Mouse (Mus musculus): ENCODE measurements around the gene Dnajb8. TPM values are rescaled to one million over a fixed set of nuclear protein-coding genes. Genes with fewer than 3 reads are reported as not detected.

Dnajb8 gene
- total RNA-seq, 4 experiments from 2014 or later, result not detected

DNA sequence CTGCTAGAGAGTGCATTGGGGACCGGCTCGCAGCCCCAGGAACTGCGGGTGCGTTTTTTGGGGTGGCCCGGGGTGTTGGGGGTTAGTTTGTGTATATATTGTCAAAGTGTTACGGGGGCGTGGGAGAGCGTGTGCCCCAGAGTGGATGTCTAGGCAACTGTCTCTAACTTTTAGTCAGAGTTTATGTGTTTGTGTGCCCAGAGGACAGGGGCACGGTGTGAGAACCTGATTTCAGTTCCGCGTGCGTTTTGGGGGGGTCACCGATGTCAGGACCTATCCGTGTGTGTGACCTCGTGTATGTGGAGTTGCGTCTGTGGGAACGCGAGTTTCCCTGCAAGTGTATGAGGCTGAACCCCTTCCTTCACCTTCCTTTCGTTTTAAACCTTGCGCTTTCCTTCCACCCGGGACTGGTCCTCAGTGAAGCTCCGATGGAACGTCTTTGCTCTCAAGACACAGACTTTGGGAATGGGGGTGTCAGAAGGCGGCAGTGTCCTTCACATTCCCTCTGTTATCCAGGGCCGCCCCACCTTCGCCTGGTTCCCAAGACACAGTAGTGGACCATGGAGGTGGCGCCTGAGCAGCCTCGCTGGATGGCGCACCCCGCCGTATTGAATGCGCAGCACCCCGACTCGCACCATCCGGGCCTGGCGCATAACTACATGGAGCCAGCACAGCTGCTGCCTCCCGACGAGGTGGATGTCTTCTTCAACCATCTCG is 22.9 kb upstream of the Dnajb8 start:
- DNase-seq (ENCODE audit: low spot score in 2 of 2), result no peak

DNA sequence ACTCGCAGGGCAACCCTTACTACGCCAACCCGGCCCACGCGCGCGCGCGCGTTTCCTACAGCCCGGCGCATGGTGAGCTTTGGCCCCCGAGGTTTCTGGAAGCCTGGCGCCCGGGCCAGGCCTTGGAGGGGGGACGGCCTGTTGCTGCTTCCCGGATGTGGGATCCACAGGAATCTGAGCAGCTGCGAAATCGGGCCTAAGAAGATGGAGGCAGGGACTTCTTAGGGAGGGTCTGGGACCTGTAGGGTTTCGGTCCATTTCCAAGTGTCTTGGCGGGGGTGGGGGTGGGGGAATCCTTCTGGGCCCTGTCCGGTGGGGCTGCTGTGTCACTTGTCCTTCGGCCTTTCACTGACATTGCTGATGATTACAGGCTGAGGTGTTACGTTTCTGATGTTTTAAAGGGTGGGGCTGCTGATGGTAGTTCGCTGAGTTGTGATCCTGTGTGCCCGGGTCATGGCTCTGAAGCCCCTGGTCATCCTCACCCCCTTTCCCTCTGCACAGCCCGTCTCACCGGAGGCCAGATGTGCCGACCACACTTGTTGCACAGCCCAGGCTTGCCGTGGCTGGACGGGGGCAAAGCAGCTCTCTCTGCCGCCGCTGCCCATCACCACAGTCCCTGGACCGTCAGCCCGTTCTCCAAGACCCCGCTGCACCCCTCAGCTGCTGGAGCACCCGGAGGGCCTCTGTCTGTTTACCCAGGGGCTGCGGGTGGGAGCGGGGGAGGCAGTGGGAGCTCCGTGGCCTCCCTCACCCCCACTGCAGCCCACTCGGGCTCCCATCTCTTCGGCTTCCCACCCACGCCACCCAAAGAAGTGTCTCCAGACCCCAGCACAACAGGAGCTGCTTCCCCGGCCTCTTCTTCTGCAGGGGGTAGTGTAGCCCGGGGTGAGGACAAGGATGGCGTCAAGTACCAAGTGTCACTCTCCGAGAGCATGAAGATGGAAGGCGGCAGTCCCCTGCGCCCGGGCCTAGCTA is 22.1 kb upstream of the Dnajb8 start:
- no peak for DNase-seq (ENCODE audit: low spot score in 2 of 2)

DNA sequence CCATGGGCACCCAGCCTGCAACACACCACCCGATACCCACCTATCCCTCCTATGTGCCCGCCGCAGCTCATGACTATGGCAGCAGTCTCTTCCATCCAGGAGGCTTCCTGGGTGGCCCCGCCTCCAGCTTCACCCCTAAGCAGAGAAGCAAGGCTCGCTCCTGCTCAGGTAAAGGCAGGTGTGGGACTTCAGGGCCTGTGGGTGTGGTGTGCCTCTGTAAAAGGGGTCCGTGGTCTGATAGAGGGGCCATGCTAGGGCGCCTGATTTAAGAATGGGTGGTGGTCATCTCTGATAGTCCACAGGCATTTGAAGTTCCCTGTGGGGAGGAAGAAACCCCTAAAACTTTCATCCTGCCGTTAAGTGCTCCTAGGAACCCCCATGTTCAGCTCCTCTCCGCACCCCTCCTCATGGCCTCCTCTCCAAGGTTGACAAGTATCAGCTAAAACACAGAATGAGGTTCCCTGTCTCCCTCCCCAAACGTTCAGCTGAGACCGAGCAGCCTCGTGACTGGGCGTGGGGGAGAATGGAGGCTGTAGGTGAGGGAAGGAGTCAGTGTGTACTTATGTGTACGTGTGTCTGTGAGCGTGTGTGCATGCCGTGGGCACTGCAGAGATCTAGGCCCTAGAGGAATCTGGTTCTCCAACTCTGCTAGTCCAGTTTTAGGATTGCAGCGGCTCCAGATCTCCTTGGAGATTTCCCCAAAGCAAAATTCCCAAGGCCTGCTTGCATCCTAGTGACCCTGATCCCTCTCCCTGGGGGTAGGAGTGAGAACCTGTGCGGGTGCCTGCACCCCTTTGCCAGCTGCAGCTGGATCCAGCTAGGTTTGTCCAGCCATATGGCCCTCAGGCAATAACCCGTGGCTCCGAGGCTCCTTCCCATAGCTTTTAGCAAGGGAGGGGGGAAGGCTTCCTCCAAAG is 21.1 kb upstream of the Dnajb8 start:
- DNase-seq (ENCODE audit: low spot score in 2 of 2), result no peak

DNA sequence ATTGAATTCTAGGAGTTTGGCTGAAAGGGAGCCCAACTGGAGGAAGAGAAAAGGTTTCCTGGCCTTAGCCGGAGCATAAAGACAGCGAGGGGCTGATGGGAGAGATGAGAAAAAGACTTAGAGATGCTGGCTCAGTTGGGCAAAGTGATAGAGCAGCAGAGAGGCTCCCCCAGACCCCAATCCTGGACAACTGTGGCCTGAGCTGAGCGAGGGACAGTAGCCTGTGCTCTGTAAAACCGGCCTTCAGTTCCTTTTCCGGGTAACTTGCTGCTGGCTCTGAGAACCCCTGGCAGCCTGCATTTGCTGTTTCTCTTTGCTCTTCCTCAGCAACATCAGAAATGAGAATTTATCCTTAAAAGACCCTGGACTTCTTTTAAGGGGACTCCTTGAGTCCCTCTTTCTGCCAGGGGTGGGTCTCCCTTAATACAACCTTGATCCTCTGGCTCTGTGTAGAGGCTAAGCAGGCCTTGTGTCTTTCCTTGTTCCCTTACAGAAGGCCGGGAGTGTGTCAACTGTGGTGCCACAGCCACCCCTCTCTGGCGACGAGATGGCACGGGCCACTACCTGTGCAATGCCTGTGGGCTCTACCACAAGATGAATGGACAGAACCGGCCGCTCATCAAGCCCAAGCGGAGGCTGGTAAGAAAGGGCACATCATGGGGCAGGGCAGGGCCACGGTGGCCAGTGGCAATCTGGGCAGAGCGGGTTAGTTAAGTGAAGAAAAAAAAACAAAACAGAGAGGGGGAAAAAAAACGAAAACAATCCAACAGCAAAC is 20.0 kb upstream of the Dnajb8 start:
- no peak for DNase-seq (ENCODE audit: low spot score in 2 of 2)

DNA sequence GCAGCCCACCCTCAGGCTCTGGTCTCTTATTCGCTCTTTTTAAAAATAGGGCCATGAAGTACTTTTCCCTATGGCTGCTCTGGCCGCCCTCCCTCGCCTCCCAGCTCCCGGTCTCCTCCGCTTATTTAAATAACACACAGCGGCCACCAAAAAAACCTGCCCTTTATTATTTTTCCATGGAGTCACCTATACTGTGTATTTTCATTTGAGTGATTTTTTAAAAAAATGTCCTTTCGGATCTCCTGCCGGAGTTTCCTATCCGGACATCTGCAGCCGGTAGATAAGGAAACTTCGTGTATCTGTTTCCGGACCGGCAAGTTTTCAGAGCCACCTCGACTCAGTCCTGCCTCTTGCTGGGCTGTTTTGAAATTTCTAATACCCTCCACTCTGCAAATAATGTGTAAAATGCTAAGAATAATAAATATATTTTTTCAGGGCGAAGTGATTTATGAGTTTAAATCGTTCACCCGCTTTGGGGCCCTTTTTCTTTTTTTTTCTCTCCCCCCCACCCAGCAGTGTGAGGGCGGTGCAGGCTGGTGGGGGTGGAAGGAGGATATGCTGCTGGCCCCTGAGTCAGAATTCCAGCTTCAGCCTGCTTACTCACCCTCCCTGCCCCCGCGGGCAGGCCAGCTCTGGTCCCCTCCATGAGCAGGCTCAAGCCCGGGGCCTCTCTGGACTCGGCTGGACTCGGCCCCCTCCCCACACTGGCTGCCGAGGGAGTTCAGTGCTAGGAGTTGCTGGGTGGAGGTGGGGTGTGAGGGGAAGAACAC is 19.0 kb upstream of the Dnajb8 start:
- DNase-seq (ENCODE audit: low spot score in 2 of 2), result no peak

DNA sequence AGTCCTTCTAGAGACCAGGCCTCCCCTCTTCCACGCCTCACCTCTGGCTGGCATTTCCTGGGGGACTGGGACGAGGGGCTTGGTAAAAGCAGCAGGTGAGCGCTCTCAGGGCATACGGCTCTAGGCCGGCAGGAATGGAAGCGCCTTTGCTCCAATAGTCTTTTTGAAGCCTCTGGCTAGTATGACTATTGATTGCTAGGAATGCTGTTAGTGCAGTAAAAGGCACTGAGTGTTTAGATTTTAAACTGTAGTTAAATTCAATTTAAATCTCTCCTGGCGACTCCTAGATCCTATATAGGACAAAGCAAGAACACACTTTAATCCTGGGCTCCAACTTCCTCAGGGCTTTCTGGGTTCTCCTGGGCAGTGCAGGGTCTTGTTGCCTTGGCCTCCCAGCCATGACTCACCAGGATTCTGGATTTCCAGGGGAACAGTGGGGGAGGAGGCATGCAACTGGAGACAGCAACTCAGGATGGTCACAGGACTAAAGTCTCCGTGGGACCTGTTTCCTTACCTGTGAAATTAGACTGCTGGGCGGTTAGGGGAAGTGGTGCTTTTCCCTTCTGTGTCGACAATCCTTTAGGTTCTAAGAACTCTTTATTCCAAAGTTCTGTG is 18.2 kb upstream of the Dnajb8 start:
- DNase-seq (ENCODE audit: low spot score in 2 of 2), result no peak

DNA sequence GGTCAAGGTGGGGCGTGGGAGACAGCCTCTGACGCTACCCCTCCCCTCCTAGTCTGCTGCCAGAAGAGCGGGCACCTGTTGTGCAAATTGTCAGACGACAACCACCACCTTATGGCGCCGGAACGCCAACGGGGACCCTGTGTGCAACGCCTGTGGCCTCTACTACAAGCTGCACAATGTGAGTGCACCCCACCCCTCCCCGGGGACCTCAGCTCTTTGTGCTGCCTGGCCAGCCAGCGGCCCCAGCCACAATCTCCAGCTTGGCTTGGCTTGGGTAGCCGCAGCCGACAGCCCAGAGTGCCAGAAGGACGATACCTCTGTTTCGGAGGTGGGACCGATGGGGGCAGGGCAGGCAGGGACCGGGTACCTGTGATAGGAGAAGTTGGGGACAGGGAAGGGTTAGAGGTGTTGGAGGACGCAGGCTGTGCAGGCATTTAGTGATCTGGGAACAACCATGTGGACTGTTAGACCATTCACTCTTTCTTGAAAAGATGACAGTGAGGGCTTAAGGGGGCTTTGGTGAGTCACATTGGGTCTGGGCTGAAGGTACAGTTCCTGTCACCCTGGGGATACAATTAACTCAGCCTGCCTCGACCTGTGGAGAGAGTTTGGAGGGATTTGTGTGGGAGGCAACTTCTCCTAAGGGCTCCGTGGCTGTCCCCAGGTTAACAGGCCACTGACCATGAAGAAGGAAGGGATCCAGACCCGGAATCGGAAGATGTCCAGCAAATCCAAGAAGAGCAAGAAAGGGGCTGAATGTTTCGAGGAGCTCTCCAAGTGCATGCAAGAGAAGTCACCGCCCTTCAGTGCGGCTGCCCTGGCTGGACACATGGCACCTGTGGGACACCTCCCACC is 17.3 kb upstream of the Dnajb8 start:
- no peak for DNase-seq (ENCODE audit: low spot score in 2 of 2)

DNA sequence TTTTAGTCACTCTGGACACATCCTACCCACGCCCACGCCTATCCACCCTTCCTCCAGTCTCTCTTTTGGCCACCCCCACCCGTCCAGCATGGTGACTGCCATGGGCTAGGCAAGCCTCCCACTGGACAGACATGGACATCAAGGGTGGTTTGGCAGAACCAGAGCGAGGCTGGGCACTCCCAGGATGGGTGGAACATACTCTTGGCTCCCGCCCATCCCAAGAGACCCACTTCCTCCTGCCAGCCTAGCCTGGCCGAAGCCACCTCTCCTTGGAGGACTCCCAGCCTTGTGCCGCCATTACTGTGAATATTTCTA is 16.7 kb upstream of the Dnajb8 start:
- DNase-seq (ENCODE audit: low spot score in 2 of 2), result no peak

DNA sequence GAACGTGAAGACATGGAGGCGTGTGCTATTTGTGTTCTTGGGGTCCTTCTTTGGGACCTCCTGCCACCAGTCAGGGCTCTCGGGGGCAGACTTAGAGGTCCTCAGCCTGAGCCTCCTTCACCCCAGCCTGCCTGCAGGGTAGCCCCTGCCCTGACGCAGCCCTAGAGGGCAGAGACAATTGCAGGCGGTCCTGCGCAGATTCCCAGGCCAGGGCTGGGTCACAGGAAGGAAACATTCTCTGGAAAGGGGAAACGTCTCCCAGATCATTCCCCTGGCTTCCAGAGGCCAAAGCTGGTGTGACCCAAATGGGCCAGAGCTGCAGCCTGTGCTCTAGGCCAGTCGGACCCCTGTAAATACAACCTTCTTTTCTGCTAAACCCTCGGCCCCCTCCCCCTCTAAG is 16.1 kb upstream of the Dnajb8 start:
- DNase-seq (ENCODE audit: low spot score in 2 of 2), result no peak

DNA sequence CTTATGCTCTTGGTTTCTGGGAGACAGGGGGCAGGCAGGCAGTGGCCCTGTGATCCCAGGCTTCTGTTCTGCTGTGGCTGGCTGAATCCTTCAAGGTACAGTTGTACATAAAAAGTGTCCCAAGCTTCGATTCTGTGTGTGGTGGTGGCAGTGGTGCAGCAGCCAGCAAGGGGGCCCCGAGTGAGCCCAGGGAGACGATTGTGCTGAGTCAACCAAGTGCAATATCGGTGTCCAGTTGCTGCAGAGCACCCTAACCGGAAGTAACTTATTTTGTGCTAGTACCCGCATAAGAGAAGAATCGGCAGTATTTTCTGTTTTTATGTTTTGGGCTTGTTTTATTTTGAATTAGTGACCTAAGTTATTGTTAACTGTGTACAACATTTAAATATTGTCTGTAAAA is 15.5 kb upstream of the Dnajb8 start:
- DNase-seq (ENCODE audit: low spot score in 2 of 2), result no peak

DNA sequence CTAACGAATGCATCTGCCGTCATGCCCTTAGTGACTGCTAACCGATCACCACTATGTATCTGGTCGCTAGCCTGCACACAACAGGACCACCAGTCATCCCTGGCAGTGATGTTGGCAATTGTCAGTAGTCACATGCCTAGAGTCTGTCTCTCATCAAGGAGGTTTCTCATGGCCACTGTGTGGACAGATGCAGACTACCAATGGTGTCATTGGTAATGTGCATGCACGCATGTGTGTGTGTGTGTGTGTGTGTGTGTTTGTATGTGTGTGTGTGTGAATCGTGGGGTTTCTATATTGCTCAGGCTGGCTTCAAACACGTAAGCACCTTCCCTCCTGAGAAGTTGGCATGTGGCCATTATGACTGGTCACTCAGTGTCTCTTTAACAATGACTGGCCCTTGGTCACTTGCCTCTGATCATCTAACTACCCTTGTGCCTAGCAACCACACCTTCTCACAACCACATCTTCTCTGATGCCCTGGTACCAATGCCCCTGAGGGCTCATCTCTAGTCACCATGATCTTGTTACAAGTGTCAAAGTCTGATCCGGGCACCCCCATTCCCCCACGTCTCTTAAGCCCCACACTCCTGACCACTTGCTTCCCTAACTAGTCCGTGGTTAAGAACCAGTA is 14.6 kb upstream of the Dnajb8 start:
- DNase-seq (ENCODE audit: low spot score in 2 of 2), result no peak

DNA sequence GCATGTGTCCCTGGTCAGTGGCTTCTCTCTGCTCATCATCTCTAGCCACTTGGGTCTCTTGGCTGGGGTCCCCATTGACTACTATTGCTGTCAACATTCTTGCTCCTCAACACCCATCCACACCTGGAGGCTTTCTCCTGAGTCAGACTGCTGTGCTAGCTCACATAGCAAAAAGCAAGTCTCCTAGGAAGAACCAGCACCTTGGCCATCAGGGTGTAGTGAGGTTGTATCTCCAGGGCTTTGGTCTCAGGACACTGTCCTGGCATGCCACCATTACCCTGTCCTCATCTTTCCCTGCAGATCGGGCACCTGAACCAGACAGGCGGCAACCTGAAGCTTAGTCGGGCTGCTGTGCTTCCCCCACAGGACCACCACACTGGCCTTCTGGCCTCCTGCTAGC is 13.7 kb upstream of the Dnajb8 start:
- DNase-seq (ENCODE audit: low spot score in 2 of 2), result no peak

DNA sequence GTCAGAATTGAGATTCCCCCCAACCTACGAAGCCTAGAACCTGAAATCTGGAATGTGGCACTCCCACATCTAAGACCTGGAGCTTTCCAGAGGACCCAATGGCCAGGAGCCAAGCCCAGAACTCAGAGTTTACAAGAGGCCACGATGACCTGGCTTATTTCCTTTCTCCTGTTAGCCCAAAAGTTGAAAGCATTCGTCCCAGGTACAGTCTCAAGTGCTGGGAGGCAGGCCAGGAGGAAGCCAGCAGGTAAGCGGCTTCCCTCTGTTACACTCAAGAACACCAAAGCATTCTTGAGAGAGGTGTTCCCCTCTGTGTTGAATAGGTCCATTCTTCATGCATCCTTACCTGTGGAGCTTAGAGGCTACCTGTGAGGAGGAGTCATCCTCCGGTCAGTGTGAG is 12.6 kb upstream of the Dnajb8 start:
- DNase-seq (ENCODE audit: low spot score in 2 of 2), result no peak

DNA sequence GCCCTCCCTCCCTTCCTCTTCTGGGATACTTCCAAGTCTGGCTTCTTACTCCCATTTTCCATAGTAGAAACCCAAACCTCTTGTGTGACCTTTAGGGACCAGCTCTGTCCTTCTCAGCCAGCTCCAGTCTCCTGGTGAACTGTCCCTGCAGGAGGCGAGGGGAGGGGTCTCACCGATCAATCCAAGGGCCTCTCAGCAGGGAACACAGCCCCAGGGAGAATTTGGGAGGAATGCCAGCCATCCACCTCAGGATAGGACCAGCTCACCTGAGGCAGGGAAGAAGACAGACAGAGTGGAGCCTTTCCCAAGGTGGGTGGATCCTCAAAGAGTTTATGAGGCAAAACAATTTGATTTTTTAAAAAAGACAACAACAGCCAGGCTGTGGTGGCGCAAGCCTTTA is 11.9 kb upstream of the Dnajb8 start:
- no peak for DNase-seq (ENCODE audit: low spot score in 2 of 2)

DNA sequence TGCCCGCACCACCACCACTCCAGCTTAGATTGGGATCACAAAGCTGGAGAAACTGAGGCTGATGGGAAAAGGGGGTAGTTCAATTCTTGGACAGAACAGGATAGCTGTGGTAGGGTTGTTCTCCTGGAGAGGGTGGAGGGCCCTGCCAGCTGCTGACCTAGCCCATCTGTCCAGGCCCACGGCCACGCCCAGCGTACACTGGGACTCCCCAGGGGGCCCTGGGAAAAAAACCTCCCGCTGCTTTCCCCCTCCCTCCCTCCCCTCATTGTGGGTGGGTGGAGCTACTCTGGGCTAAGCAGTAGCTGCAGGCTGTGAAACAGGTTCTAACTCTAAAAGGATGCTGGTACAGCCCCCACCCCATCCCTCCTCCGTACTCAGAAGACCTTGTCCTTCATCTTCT is 6.3 kb upstream of the Dnajb8 start:
- DNase-seq (ENCODE audit: low spot score in 2 of 2), result no peak

DNA sequence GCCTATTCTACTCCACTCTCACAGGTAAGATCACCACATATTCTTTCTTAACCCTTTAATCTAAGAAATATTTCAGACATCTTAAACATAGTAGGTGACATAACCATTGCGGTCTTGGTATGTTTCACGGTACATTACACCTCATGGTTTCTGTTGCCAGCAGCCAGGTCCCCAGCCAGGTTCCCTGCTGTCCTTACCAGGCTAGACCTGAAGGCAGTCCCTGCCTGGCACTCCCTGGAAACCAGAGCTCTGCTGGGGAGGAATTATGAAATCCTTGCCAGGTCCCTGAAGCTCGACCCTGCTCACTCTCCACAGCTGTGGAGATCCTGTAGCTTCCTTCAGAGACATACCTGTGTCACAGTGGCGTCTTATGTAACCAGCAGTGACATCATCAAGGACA is 5.9 kb upstream of the Dnajb8 start:
- DNase-seq (ENCODE audit: low spot score in 2 of 2), result no peak

DNA sequence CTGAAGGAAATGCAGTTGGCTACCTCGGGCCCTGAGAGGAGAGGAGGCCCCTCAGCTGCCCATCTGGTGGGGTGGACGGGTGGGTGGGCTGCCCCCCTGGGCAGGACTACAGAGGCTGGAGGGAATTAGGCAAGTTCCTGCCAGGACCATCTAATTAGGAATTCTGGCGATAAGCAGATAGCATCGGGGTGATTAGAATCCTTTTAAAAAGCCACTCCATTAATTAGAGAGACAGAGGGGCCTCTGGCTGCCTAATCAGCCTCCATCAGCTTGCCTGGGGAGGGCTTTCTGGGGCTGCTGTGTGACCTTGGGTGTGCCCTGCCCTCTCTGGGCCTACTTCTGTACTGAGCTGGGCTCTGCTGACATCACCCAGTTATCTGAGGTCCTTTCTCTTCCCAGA is 3.0 kb upstream of the Dnajb8 start:
- no peak for DNase-seq (ENCODE audit: low spot score in 2 of 2)

DNA sequence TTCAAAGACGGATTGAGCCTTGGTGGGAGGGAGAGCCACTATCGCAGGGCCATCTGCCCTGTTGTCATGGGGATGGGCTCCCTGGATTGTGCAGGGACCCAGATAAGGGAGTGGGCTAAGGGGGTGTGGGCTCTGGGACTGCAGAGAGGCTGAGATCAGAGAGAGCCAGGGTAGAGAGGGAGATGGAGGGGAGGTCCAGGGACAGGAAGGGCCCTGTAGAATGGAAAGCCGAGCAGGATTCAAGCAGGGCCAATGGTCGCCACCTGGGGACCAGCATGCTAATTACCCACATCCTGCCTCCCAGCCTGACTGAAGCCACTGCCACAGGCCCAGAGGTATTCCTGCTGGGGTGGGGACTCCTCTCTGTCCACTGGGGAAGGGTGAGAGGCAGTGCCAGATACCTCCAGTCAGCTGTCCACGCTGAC is 4.5 kb downstream of the Dnajb8 start:
- no peak for DNase-seq (ENCODE audit: low spot score in 2 of 2)

All from left cerebral cortex, adult 8-10 months (tissue).